Mouse (Mus musculus) CH12.LX (cell line): ENCODE results near the gene Lbp.

Source experiments
- CTCF ChIP-seq, 2 experiments: IDR thresholded peaks in 1 of 2; conservative IDR thresholded peaks in 1 of 2; 2 replicates each; pipeline ENCODE4 v1.5.1; 2011 to 2012; ENCODE audit warnings: low read depth in 2 of 2, low read length in 2 of 2, improper control_type of control experiment in 1 of 2, inconsistent platforms in 1 of 2, mild to moderate bottlenecking in 1 of 2, moderate library complexity in 1 of 2
- E2F4 ChIP-seq: IDR thresholded peaks from 2 replicates; pipeline ENCODE4 v1.6.1; 2011; ENCODE audit warnings: low read depth, low read length, improper control_type of control experiment; ENCODE audit not compliant: insufficient replicate concordance
- EP300 ChIP-seq: IDR thresholded peaks from 2 replicates; pipeline ENCODE4 v1.6.1; 2011; ENCODE audit warnings: low read length, improper control_type of control experiment
- HCFC1 ChIP-seq: IDR thresholded peaks from 2 replicates; pipeline ENCODE4 v1.6.1; 2012; ENCODE audit warnings: low read depth, mild to moderate bottlenecking, inconsistent platforms, low read length, improper control_type of control experiment
- JUND ChIP-seq: conservative IDR thresholded peaks from 2 replicates; pipeline ENCODE4 v1.6.1; 2011; ENCODE audit warnings: low read depth, low read length, improper control_type of control experiment
- KAT2A ChIP-seq: IDR thresholded peaks from 2 replicates; pipeline ENCODE4 v1.6.1; 2012; ENCODE audit warnings: low read length, improper control_type of control experiment, inconsistent platforms; ENCODE audit not compliant: insufficient replicate concordance
- MAX ChIP-seq: IDR thresholded peaks from 2 replicates; pipeline ENCODE4 v1.6.1; 2011; ENCODE audit warnings: low read length, improper control_type of control experiment
- POLR2A ChIP-seq: IDR thresholded peaks from 2 replicates; pipeline ENCODE4 v1.6.1; 2011; ENCODE audit warnings: low read depth, mild to moderate bottlenecking, improper control_type of control experiment, low read length
- SMC3 ChIP-seq: IDR thresholded peaks from 2 replicates; pipeline ENCODE4 v1.6.1; 2011; ENCODE audit warnings: low read depth, low read length, improper control_type of control experiment
- TCF12 ChIP-seq: IDR thresholded peaks from 2 replicates; pipeline ENCODE4 v1.6.1; 2014; ENCODE audit warnings: low read depth, mild to moderate bottlenecking, inconsistent platforms, low read length, improper control_type of control experiment
- UBTF ChIP-seq: IDR thresholded peaks from 2 replicates; pipeline ENCODE4 v1.6.1; 2012; ENCODE audit warnings: low read depth, mild to moderate bottlenecking, inconsistent platforms, low read length, improper control_type of control experiment, moderate library complexity
- USF1 ChIP-seq: IDR thresholded peaks from 2 replicates; pipeline ENCODE4 v1.6.1; 2014; ENCODE audit warnings: low read depth, mild to moderate bottlenecking, inconsistent platforms, low read length, improper control_type of control experiment
- USF2 ChIP-seq: conservative IDR thresholded peaks from 2 replicates; pipeline ENCODE4 v1.6.1; 2011; ENCODE audit warnings: low read depth, low read length, improper control_type of control experiment
- ZC3H11A ChIP-seq: IDR thresholded peaks from 2 replicates; pipeline ENCODE4 v1.6.1; 2012; ENCODE audit warnings: low read depth, mild to moderate bottlenecking, inconsistent platforms, low read length, improper control_type of control experiment

- no peak for TF ChIP-seq UBTF
- no peak for TF ChIP-seq CTCF (conservative IDR thresholded peaks at IDR 0.05 in 1 of 2, IDR thresholded peaks at IDR 0.05 in 1 of 2; ENCODE audit: low read depth in 2 of 2, low read length in 2 of 2)
- no peak for TF ChIP-seq MAX
- no peak for TF ChIP-seq HCFC1
- no peak for TF ChIP-seq E2F4
- TF ChIP-seq TCF12: no peak
- TF ChIP-seq POLR2A: no peak
- no peak for TF ChIP-seq EP300
- TF ChIP-seq USF1: no peak
- TF ChIP-seq USF2: no peak
- no peak for TF ChIP-seq ZC3H11A
- TF ChIP-seq JUND: no peak
- TF ChIP-seq KAT2A: no peak
- no peak for TF ChIP-seq SMC3
Observed at GRCm38 (mm10) chr2:158299203-158299602, 7.1 kb upstream of the Lbp start.
